Mouse (Mus musculus) CD4-positive, CD25-positive, alpha-beta regulatory T cell, adult 2 months (primary cell): Measurements from ENCODE around the gene Spen.

ENCODE experiments used
- DNase-seq: peaks from one replicate; pipeline ENCODE4 v3.0.0-alpha.2; 2012; ENCODE audit warnings: low read depth, low spot score

Spen gene

GRCm38 (mm10) chr4:141534947-141535680 is 3.3 kb downstream of the Spen start:
- peak; percentile 63 for DNase-seq

- DNase-seq = no peak
These were observed 7.4 kb downstream of the Spen start for GRCm38 (mm10) chr4:141530979-141531378.

GRCm38 (mm10) chr4:141528938-141529337 is 9.5 kb downstream of the Spen start:
- DNase-seq = no peak

GRCm38 (mm10) chr4:141526936-141527650 is 11.3 kb downstream of the Spen start:
- DNase-seq = no peak

- no peak for DNase-seq
These were observed 12.5 kb downstream of the Spen start for GRCm38 (mm10) chr4:141525940-141526339.

- DNase-seq = no peak
These were observed 13.7 kb downstream of the Spen start for GRCm38 (mm10) chr4:141524658-141525057.

- DNase-seq = no peak
These were observed 15.3 kb downstream of the Spen start for GRCm38 (mm10) chr4:141523128-141523527.

- DNase-seq = no peak
These were observed 20.0 kb downstream of the Spen start for GRCm38 (mm10) chr4:141518386-141518785.

GRCm38 (mm10) chr4:141514179-141514641 is 24.2 kb downstream of the Spen start:
- DNase-seq = no peak

- no peak for DNase-seq
These were observed 26.3 kb downstream of the Spen start for GRCm38 (mm10) chr4:141512145-141512544.

- DNase-seq = no peak
These were observed 27.9 kb downstream of the Spen start for GRCm38 (mm10) chr4:141510457-141510856.

- peak; percentile 4 for DNase-seq
These were observed 31.5 kb downstream of the Spen start for GRCm38 (mm10) chr4:141506893-141507292.

- peak; percentile 6 for DNase-seq
These were observed 32.0 kb downstream of the Spen start for GRCm38 (mm10) chr4:141506352-141506751.

GRCm38 (mm10) chr4:141505810-141506209 is 32.6 kb downstream of the Spen start:
- no peak for DNase-seq

GRCm38 (mm10) chr4:141504471-141504870 is 33.9 kb downstream of the Spen start:
- DNase-seq = no peak

- no peak for DNase-seq
These were observed 35.7 kb downstream of the Spen start for GRCm38 (mm10) chr4:141502723-141503122.

- DNase-seq = no peak
These were observed 37.3 kb downstream of the Spen start for GRCm38 (mm10) chr4:141501058-141501457.

GRCm38 (mm10) chr4:141500637-141501036 is 37.8 kb downstream of the Spen start:
- no peak for DNase-seq

- DNase-seq = peak; percentile 43
These were observed 49.7 kb downstream of the Spen start for GRCm38 (mm10) chr4:141488670-141489069.

- DNase-seq = no peak
These were observed 50.8 kb downstream of the Spen start for GRCm38 (mm10) chr4:141487581-141487980.

GRCm38 (mm10) chr4:141484071-141484470 is 54.3 kb downstream of the Spen start:
- no peak for DNase-seq

- DNase-seq = no peak
These were observed 59.0 kb downstream of the Spen start for GRCm38 (mm10) chr4:141479411-141479810.

GRCm38 (mm10) chr4:141478794-141479193 is 59.6 kb downstream of the Spen start:
- no peak for DNase-seq
